Mouse (Mus musculus): ENCODE measurements around the gene Bcl7a.

DNA sequence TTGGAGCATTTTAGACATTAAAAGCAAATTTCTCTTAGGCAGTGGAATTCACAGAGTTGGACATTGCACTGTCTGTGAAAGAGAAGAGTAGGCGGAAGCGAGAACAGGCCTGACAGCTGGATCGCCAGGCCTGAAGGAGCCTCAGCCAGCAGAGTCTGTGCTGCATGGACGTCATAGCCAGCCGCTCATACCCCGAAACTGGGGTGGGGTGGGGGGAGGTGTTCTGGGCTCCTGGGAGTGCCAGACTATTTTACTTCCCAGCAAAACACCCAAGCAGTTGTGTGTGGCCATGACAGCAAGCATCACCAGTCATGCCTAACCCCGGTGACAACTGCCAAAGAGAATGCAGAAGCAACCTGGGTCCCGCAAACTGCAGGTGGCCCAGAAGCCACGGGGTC is 16.9 kb upstream of the Bcl7a start:
- TF ChIP-seq POLR2A (IDR thresholded peaks at IDR 0.05; ENCODE audit: insufficient read length, low read depth) (no peak), MAX (IDR thresholded peaks at IDR 0.05; ENCODE audit: low read depth) (no peak), TCF12 (IDR thresholded peaks at IDR 0.05; ENCODE audit: insufficient read depth, poor library complexity, severe bottlenecking) (no peak), POLR2AphosphoS2 (IDR thresholded peaks at IDR 0.05; ENCODE audit: insufficient read length, low read depth) (no peak), USF1 (IDR thresholded peaks at IDR 0.05; ENCODE audit: low read depth) (no peak), CEBPB (IDR thresholded peaks at IDR 0.05; ENCODE audit: insufficient read depth, poor library complexity, severe bottlenecking) (no peak), MYOD1 (IDR thresholded peaks at IDR 0.05; ENCODE audit: control insufficient read depth in 1 of 3, insufficient read length in 2 of 3, low read depth in 2 of 3) (peak in 2 of 3 experiments; percentile 32 to 57), TCF3 (IDR thresholded peaks at IDR 0.05; ENCODE audit: insufficient read length, low read depth) (no peak), MYOG (IDR thresholded peaks at IDR 0.05; ENCODE audit: control insufficient read depth in 1 of 3, insufficient read depth in 1 of 3, insufficient read length in 2 of 3, low read depth in 2 of 3) (no peak)

Data from myocyte (in vitro differentiated cells).